Mouse (Mus musculus) telencephalon, adult 2 months (tissue): ENCODE data around the gene Gm4869.

Experiments
- DNase-seq: peaks from one replicate; pipeline ENCODE4 v3.0.0-alpha.2; 2011; ENCODE audit warnings: low read depth, low spot score

The Gm4869 gene

DNA sequence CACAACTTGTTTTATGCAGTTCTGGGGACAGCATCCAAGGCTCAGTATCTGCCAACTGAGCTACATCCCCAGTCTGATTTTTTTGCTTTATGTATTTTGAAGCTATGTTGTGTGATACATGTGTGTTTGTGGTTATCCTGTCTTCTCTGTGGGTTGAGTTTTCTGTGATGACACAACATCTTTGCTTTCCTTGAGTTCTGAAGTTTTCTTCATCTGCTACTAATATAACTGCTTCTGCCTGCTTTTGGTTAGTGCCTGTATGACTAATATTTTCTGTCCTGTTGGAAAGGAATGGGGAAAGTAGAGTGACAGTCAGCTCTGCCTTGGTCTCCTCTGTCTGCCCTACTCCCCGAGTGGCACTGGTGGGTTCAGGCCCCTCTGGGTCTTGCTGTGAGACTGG, 75.8 kb downstream of the Gm4869 start:
- no peak for DNase-seq

DNA sequence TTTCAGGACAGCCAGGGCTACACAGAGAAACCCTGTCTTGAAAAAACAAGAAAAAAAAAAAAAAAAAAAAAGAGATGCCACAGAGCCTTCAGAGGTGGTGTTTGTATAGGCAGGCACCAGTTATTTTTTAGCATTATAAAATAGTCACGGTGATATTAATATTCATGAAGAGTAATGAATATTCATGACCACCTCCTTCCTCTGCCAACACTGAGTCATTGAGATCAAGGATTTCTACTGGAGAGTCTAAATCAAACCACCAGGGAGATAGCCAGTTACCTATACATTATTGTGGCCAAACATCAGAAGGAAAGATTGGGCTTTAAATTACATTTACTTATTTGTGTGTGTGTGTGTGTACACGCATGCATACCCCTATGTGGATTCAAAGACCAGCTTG, 81.3 kb downstream of the Gm4869 start:
- DNase-seq = no peak

DNA sequence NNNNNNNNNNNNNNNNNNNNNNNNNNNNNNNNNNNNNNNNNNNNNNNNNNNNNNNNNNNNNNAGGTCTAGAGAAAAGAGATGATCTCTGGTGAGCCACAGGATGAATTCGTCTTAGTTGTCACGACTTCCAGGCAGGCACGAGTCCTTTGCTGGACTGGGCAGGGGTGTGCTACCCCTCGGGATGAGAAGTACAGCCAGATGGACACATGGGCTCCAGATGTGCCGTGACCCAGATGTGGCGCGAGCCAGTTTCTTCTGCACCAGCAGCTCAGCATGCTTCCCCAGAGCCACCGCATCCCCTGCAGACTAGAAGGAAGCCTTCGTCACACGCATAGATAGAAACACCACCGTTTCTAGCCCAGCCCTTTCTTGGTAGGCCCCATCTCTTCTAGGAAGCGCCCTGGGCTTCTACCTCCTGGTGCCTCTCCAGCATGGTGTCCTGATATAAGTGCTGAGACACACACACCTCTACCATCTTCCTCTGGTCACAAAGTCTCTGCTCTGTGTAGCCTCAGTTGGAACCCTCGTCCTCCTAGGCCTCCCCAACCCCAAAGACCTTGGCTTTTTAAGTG, 92.8 kb downstream of the Gm4869 start:
- DNase-seq = no peak

DNA sequence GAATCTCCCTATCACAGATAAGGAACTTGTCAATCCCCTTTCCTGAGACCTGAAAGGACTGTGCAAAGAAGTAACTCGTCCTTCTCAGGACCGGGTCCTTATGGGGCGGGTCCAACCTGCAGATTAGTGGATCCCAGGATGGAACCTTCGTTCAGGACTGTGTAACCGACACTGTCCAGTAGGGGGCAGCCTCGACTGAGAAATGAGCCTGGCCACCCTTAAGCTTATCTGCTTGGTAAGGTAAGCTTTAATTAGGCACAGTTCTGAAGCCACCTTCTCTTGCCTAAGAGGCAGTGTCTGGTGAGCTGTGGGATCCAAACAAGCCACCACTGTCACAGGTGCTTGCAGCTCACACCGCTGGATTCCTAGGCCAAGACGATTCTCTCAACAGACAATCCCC, 94.7 kb downstream of the Gm4869 start:
- DNase-seq = no peak

DNA sequence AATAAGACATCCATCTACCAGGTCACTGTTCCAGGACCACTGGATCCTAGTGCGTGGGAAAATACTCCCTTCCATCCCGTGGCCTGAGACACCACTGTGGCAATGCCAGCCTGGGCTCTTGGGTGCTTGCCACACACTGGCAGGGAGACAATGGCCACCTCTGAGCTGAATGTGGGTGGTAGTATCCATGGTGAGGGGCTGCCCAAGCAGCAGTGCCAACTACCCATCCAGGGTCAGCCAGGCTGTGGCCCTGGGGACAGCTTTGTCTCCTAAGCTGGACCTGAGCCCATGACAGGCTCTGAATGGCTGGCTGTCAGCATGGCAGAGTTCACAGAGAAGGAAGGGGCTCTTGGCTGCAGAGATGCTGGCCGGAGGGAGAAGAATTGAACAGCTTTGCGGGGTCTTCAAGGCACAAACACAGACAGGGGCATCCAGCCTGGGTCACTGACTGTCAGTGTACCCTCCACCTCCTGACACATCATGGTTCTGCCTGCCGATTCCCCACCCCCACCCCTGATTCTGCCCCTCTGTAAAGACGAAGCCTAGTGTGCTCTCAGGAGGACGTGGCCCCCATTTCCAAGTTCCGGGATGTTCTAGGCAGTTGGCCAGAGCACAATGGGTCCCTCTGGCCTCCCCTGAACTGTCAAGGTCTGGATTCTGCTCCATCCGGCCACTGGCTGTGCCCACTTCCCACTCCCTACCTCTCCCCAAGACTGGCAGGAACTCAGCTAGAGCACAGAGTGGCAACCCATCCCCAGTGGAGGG, 97.5 kb downstream of the Gm4869 start:
- no peak for DNase-seq
